Mouse (Mus musculus): ENCODE measurements at regions not wholly inside any gene's neighbourhood (a gene's known extent, or its start where the extent isn't known, plus 50 kb on each side); places are given as distances from the start of the nearest gene placed in this dataset.

DNA sequence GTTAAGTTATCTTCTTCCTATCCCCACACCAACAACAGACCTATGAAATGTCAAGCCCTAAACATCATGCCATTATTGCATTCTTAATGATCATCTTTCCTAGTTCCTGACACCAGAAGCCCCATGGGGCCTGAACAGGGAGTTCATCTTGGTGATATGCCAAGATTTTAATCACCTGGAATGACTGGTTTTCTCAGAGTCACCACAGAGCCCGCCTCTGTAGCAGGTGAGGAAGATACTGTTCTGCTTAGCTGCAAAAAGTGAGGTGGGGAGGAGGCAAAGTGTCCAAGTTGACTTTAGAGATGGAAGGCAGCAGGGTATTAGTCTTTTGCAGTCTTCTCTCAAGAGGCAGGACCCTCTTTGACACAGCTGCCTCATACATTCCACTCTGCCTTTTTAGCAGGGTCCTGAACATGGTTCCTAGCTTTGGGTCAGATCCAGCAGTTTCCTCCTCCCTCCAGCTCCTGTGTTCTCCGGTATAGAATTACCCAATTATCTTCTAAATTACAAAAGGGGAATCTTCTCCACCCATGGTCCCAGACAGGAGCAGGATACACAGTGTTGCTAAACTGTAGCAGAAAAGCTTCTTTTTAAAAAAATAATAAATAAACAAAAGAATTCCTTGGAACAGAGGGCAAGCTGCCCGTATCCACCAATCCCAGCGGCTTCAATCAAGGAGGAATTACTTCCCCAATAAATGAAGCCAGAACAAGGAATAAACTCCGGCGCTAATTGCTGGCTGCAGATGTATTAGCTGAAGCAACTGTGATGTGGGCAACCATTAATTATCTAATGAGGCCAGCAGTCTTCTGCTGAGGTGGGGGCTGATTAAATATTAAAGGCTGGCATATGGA, 896.8 kb downstream of the Tmem114 start:
- H3K27ac ChIP-seq (ENCODE audit: low read length): no peak overlapping the region
- no peaks in the 10 kb centered on the region for H3K36me3 ChIP-seq (ENCODE audit: control insufficient read depth, insufficient read depth, low read length)
- H3K9ac ChIP-seq (ENCODE audit: low read length): no peak overlapping the region
- H3K4me2 ChIP-seq (ENCODE audit: low read depth, low read length): no peak overlapping the region
- H3K4me3 ChIP-seq (replicated peaks; ENCODE audit: low read length): no peak overlapping the region
- no peaks in the 10 kb centered on the region for H3K4me1 ChIP-seq (ENCODE audit: control insufficient read depth, insufficient read depth, low read length)
- no peak for ATAC-seq (ENCODE audit: insufficient read depth, low FRiP score)
- 59% methylated on average over 6 of the region's 6 CpGs for WGBS
- no peaks in the 10 kb centered on the region for H3K27me3 ChIP-seq (ENCODE audit: control insufficient read depth, insufficient read depth, low read length)
- H3K9me3 ChIP-seq (replicated peaks; ENCODE audit: control insufficient read depth, low read length): no peaks in the 10 kb centered on the region

DNA sequence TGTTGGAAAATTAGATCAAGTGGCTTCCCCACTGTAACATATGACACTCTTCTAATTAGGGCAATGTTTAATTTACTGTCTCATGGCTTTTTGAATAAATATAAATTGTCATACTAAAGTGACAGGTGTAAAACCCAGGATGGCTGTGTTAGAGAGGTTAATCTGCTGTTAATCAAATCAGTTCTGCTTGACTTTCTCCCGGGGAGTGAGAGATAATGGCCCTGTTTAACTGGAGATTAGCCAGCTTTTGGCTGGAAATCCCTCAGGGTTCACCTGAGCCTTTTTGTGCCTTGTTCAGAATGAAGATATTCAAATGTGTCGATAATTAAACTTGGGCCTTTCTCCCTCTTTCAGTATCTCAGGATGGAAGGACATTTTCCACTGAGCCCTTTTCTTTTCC, 906.2 kb downstream of the Tmem114 start:
- ATAC-seq (ENCODE audit: insufficient read depth, low FRiP score): no peak
- Histone ChIP-seq H3K27ac (ENCODE audit: low read length) (no peak overlapping the region), H3K4me3 (replicated peaks; ENCODE audit: low read length) (no peak overlapping the region), H3K9me3 (replicated peaks; ENCODE audit: control insufficient read depth, low read length) (peaks cover 8% of the 10 kb centered on the region), H3K4me2 (ENCODE audit: low read depth, low read length) (no peak overlapping the region), H3K36me3 (ENCODE audit: control insufficient read depth, insufficient read depth, low read length) (no peaks in the 10 kb centered on the region), H3K4me1 (ENCODE audit: control insufficient read depth, insufficient read depth, low read length) (no peaks in the 10 kb centered on the region), H3K27me3 (ENCODE audit: control insufficient read depth, insufficient read depth, low read length) (no peaks in the 10 kb centered on the region), H3K9ac (ENCODE audit: low read length) (no peak overlapping the region)
- 68% methylated on average over 2 of the region's 2 CpGs for WGBS

Data from stomach, embryonic 16.5 days (tissue).